Mouse (Mus musculus): Measurements from ENCODE around the gene Cep85l. TPM values are rescaled to one million over a fixed set of nuclear protein-coding genes. Genes with fewer than 3 reads are reported as not detected.

The Cep85l gene
- polyA plus RNA-seq, 1 experiment from 2014 or later, result 10.8 TPM

- H3K27ac ChIP-seq (ENCODE audit: low read length), result no peak overlapping the region
- H3K4me1 ChIP-seq (ENCODE audit: insufficient read depth, low read depth, low read length), result no peaks in the 10 kb centered on the region
- ATAC-seq (no peak), DNase-seq (ENCODE audit: low spot score) (no peak)
- no peak overlapping the region for H3K9ac ChIP-seq (replicated peaks; ENCODE audit: low read depth)
- H3K4me3 ChIP-seq (ENCODE audit: low read depth, low read length), result no peak overlapping the region
- no peaks in the 10 kb centered on the region for H3K9me3 ChIP-seq (ENCODE audit: low read length)
- no peaks in the 10 kb centered on the region for H3K27me3 ChIP-seq (replicated peaks; ENCODE audit: insufficient read depth, low read length)
- H3K36me3 ChIP-seq (ENCODE audit: insufficient read depth, low read length), result no peaks in the 10 kb centered on the region
- no peak overlapping the region for H3K4me2 ChIP-seq (replicated peaks; ENCODE audit: low read depth, low read length)
- TF ChIP-seq CTCF (IDR thresholded peaks at IDR 0.05) (no peak), EP300 (IDR thresholded peaks at IDR 0.05) (no peak)
Measured at GRCm38 (mm10) chr10:53364311-53364710, 15.4 kb downstream of the Cep85l start.

DNA sequence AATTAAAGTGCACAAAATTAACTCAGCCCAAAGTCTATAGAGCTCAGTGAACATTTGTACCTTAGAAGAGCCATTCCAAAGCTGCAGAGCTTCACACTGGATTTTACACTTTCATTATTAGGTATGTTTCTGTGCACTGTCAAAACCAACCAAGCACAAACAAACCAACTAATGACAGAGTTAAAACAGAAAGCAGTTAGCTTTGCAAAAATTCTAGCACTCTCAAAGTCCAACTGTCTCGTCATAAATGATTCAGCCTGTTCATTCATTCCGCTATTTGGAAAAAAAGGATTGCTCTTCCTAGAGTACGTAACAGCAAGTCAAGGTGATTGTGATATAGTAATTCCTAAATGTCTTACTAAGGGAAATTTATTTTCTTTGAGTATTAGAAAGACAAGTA lies 20.7 kb downstream of the Cep85l start:
- Histone ChIP-seq H3K36me3 (ENCODE audit: insufficient read depth, low read length) (peaks cover 6% of the 10 kb centered on the region; the same call in 1 of the 2 replicates), H3K9me3 (ENCODE audit: low read length) (no peaks in the 10 kb centered on the region), H3K4me1 (ENCODE audit: insufficient read depth, low read depth, low read length) (no peaks in the 10 kb centered on the region), H3K4me2 (replicated peaks; ENCODE audit: low read depth, low read length) (no peak overlapping the region), H3K9ac (replicated peaks; ENCODE audit: low read depth) (no peak overlapping the region), H3K27me3 (replicated peaks; ENCODE audit: insufficient read depth, low read length) (no peaks in the 10 kb centered on the region), H3K4me3 (ENCODE audit: low read depth, low read length) (no peak overlapping the region), H3K27ac (ENCODE audit: low read length) (no peak overlapping the region)
- 86% methylated on average over 3 of the region's 3 CpGs for WGBS
- ATAC-seq (no peak), DNase-seq (ENCODE audit: low spot score) (no peak)
- TF ChIP-seq EP300 (IDR thresholded peaks at IDR 0.05), result no peak
- TF ChIP-seq CTCF (IDR thresholded peaks at IDR 0.05), result no peak

DNA sequence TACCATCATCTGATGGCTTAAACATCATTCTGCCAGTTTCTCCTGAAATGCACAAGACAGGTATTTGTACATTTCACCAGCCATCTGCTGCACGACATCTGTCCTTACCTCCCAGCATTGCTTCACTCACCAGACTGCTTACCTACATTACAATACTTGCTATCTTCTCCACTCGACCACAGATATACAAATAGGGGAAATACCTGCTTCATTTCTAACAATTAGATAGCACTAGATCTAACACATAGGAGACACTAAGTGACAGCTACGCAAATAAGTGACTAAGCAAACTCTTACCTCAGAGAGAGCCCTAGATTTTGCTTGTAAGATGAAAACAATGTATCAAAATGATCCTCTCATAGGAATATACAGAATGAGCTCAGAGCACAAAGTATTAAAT lies 26.1 kb downstream of the Cep85l start:
- WGBS, result 73% methylated on average over 3 of the region's 3 CpGs
- Histone ChIP-seq H3K27ac (ENCODE audit: low read length) (no peak overlapping the region), H3K27me3 (replicated peaks; ENCODE audit: insufficient read depth, low read length) (no peaks in the 10 kb centered on the region), H3K4me2 (replicated peaks; ENCODE audit: low read depth, low read length) (no peak overlapping the region), H3K4me1 (ENCODE audit: insufficient read depth, low read depth, low read length) (no peaks in the 10 kb centered on the region; the same call in 1 of the 2 replicates), H3K9ac (replicated peaks; ENCODE audit: low read depth) (no peak overlapping the region), H3K9me3 (ENCODE audit: low read length) (no peaks in the 10 kb centered on the region), H3K36me3 (ENCODE audit: insufficient read depth, low read length) (peaks cover 7% of the 10 kb centered on the region), H3K4me3 (ENCODE audit: low read depth, low read length) (no peak overlapping the region)
- TF ChIP-seq EP300 (IDR thresholded peaks at IDR 0.05) (no peak), CTCF (IDR thresholded peaks at IDR 0.05) (no peak)
- ATAC-seq, result no peak
- no peak for DNase-seq (ENCODE audit: low spot score)

DNA sequence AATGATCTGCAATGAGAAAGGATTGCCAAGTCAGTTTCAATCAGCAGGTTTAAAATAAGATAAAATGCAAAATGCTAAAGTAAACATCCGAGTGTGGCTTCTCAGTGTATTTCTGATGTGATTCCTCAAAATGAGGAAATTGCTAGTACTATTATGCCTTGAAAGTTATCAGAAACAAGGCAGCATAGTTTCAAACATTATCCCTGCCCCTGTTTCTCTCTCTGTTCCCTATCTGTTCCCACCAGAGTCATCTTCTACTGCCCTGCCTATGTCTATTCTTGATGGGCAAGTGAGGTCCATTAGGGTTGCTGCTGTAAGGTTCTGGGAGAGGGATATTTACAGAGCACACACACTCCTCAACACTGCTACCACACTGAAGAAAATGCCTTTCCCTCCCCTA lies 30.5 kb downstream of the Cep85l start:
- Histone ChIP-seq H3K36me3 (ENCODE audit: insufficient read depth, low read length) (peaks cover 4% of the 10 kb centered on the region; the same call in 1 of the 2 replicates), H3K4me3 (ENCODE audit: low read depth, low read length) (no peak overlapping the region), H3K4me2 (replicated peaks; ENCODE audit: low read depth, low read length) (no peak overlapping the region), H3K4me1 (ENCODE audit: insufficient read depth, low read depth, low read length) (no peaks in the 10 kb centered on the region; the same call in 1 of the 2 replicates), H3K27ac (ENCODE audit: low read length) (no peak overlapping the region), H3K27me3 (replicated peaks; ENCODE audit: insufficient read depth, low read length) (no peaks in the 10 kb centered on the region), H3K9ac (replicated peaks; ENCODE audit: low read depth) (no peak overlapping the region), H3K9me3 (ENCODE audit: low read length) (no peaks in the 10 kb centered on the region)
- ATAC-seq (no peak), DNase-seq (ENCODE audit: low spot score) (no peak)
- 78% methylated on average over 1 of the region's 1 CpGs for WGBS
- TF ChIP-seq CTCF (IDR thresholded peaks at IDR 0.05) (no peak), EP300 (IDR thresholded peaks at IDR 0.05) (no peak)

DNA sequence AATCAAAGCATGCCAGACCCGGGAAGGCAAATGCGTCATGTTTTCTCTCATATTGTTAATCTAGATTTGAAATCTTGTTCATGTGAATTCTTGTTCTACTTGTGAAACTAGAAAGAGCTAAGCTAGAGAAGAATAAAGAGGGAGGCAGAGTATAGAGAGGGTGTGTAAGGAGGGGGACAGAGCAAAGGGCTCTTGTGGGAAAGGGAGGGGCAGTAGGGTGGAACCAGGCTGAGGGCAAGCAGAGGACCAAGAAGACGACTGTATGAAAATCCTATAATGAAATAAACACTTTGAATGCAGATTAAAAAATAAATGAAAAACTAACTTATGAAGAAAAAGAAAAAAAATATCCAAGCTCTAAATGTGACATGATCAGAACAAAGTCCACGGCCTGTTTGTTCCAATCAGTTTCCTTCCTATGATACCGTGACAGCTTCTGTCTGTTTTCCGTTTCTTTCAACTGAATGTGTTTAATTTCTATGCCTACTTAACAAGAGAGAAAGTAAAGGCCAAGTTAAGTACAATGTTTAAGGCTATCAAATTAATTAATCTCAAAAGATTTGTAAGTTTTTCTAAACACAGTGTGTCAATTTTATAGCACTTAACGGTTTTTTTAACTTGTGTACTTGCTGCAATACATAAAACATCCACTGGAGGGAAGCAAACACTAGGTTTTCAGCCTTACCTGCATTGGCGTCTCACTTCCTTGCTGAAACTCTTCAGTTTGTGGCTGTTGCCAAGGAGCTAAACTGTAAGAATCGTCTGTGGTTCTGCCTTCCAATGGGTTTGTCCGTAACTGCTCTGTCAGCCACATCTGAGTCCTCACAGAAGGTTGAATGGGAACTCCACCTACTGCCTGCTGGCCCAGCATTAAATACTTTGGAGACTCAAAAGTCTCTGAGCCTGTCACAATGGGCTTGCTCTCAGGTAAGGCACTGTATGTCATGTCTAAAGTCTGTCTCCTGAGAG lies 31.7 kb downstream of the Cep85l start:
- Histone ChIP-seq H3K9ac (replicated peaks; ENCODE audit: low read depth) (no peak overlapping the region), H3K9me3 (ENCODE audit: low read length) (no peaks in the 10 kb centered on the region), H3K27me3 (replicated peaks; ENCODE audit: insufficient read depth, low read length) (no peaks in the 10 kb centered on the region), H3K4me2 (replicated peaks; ENCODE audit: low read depth, low read length) (no peak overlapping the region), H3K27ac (ENCODE audit: low read length) (no peak overlapping the region), H3K4me1 (ENCODE audit: insufficient read depth, low read depth, low read length) (no peaks in the 10 kb centered on the region; the same call in 1 of the 2 replicates), H3K4me3 (ENCODE audit: low read depth, low read length) (no peak overlapping the region), H3K36me3 (ENCODE audit: insufficient read depth, low read length) (peaks cover 4% of the 10 kb centered on the region; the same call in 1 of the 2 replicates)
- peak; percentile 87 for TF ChIP-seq CTCF (IDR thresholded peaks at IDR 0.05)
- TF ChIP-seq EP300 (IDR thresholded peaks at IDR 0.05), result no peak
- peak; percentile 87 for DNase-seq (ENCODE audit: low spot score)
- 53% methylated on average over 10 of the region's 10 CpGs for WGBS
- peak; percentile 64 for ATAC-seq

DNA sequence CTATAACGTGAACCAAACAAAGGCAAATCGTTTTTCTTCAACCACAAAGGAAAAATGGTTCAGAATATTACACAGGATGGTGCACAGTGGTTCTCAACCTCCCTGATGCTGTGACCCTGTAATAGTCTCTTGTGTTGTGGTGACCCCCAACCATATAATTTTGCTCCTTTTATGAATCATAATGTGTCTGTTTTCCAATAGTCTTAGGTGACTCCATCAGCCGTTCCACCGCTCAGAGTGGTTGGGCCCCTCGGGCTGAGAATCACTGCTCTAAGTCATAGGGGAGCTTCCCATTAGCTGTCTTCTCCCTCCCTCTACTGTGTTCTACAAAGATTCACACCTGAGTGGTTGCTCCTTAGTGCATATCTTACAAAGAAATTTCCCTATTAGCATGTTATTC lies 32.8 kb downstream of the Cep85l start:
- TF ChIP-seq CTCF (IDR thresholded peaks at IDR 0.05), result no peak
- no peak for TF ChIP-seq EP300 (IDR thresholded peaks at IDR 0.05)
- no peaks in the 10 kb centered on the region; the same call in 1 of the 2 replicates for H3K4me1 ChIP-seq (ENCODE audit: insufficient read depth, low read depth, low read length)
- no peaks in the 10 kb centered on the region for H3K27me3 ChIP-seq (replicated peaks; ENCODE audit: insufficient read depth, low read length)
- no peak overlapping the region for H3K9ac ChIP-seq (replicated peaks; ENCODE audit: low read depth)
- DNase-seq (ENCODE audit: low spot score) (no peak), ATAC-seq (no peak)
- H3K36me3 ChIP-seq (ENCODE audit: insufficient read depth, low read length), result peaks cover 4% of the 10 kb centered on the region; the same call in 1 of the 2 replicates
- no peaks in the 10 kb centered on the region for H3K9me3 ChIP-seq (ENCODE audit: low read length)
- no peak overlapping the region for H3K4me2 ChIP-seq (replicated peaks; ENCODE audit: low read depth, low read length)
- no peak overlapping the region for H3K27ac ChIP-seq (ENCODE audit: low read length)
- H3K4me3 ChIP-seq (ENCODE audit: low read depth, low read length), result no peak overlapping the region
- WGBS, result 80% methylated on average over 5 of the region's 5 CpGs
